Mouse (Mus musculus) c-Kit-negative CD71-positive TER-119-positive erythroid progenitor cells, embryonic 14.5 days (primary cell): Measurements from ENCODE around the gene Nek6.

Experiments used
- DNase-seq: peaks from one replicate; pipeline ENCODE4 v3.0.0-alpha.2; 2013; ENCODE audit warnings: low read depth, low spot score

Gene Nek6

DNA sequence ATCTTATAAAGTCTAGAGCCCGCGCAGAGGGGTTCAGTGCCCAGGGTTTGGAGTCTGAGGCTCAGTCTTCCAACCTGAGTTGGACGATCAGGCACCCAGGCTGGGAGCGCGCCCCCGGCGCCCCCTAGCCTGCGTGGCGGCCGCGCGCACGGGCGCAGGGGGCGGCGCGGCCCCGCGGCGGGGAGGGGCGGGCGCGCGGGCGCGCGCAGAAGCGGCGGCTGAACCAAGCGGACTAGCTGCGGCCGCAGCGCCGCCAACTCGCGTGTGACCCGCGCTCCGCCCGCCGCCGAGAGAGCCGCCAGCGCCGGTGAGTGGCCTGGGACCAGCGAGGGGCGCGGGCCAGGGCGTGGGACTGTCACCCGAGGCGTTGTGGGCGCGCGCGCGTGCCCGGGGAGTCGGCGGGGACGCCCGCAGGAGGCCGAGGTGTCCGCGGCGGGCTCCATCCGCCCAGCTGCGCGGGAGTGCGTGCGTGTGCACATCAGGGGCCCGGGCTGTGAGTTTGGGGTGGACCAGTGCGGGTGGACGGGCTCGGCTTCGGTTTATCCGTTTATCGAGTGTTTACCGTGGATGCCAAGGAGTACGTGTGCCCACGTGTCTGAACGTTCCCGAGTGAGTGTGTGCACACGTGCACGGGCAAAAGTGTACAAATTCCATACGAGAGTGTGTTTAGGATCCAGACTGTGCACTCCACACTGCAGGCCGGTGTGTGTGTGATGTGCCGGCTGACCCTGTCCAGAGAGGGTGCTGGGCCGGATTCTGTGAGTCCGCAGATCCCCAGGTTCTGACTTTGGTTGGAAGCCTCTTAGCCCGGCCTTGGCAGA lies at the start of gene Nek6:
TSS of gene Nek6 (plus strand) at position 157 of the 821 bp plus-strand sequence.
- DNase-seq = no peak

DNA sequence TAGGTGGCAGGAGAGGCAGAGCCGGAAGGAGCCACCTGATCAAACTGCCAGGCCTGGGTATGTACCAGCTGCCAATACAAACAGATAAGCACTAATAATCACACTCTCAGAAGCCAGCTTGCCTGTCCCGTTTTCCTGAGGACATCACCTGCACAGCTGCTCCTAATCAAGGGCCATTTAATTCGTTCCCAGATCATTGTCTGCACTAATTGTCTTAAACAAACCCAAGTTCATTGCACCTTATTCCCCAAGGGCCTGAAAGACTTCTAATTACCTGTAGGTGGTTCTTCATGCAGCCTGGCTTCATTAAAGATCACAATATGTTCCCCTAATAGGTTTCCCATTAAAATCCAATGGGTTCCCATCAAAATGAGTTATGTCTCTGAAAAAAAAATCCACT lies 49.1 kb upstream of the Nek6 start:
- no peak for DNase-seq

DNA sequence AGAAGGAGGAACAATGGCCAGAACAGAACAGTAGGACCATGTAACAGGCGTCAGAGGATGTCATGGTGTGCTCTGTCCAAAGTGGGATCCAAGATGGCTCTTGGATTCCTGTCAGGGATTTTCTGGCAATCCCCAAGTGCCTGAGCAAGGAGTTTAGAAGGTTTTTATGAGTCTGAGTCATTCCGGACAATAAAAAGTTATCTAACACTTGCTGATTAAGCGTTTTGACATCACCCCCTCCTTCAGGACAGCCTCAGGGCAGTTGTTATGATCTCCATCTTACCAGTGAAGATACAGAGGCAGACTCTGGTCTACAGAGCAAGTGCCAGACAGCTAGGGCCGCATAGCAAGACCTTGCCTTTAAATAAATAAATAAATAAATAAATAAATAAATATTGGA lies 42.6 kb upstream of the Nek6 start:
- no peak for DNase-seq

DNA sequence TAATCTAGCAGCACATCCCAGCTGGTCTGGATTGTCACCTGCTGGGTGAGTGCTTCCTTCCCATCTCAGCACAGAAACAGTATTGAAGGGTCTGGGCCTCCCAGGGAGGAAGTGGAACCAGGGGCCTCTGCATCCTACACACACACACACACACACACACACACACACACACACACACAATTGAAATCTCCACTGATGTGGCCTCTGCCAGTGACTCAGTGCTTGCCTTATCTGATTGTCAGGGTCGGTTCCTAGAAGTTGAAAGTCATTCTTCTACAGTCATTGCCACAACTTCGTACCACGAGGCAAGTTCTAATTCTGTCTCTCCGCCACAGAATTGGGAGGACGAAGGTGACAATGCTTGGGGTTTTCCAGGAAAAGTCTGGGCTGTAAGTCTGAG lies 39.7 kb upstream of the Nek6 start:
- no peak for DNase-seq

DNA sequence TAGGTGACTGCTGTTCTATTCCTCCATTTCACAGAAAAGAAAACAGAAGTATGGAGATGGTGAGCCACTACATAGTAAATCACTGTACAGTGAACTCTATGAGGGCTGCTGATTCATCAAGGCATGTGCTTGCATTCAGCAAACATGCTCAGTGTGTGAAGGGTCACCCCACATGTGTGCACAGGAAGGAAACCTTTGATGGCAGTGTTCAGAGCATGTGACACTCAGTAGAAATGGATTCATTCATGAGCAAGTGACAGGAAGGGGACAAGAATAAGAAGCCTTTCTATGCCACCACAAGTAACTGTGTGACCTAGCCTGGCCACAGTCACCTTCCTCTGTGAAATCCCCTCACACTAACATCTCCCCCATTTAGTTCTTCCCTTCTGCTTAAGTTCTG lies 38.6 kb upstream of the Nek6 start:
- no peak for DNase-seq

DNA sequence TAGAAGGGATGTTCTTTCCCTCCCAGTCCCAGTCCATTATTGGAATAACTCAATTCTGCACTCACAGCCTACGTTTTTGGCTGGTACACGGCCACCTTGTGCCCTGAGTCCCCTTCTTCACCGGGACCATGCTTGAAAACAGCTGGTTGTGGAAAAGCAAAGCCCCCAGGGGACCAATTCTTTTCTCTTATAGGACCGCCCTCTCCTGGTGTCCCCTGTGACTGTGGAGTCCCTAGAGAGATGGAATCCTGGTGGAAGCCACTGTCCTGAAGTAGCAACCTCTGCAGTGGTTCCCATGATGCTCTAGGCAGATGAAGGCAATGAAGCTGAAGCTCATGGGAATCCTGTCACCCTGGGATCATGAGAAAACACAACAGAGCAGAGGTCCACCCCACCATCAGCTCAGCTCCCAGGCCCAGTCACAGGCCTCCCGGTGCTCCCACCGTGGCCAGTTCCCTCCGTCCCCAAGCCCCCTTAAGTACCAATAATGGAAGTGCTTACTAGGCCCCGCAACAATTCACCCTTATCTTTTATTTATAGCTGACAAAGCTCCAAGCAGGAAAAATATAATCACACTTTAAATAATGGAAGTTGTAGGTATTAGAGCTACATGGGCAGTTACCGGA lies 34.5 kb upstream of the Nek6 start:
- DNase-seq = no peak

DNA sequence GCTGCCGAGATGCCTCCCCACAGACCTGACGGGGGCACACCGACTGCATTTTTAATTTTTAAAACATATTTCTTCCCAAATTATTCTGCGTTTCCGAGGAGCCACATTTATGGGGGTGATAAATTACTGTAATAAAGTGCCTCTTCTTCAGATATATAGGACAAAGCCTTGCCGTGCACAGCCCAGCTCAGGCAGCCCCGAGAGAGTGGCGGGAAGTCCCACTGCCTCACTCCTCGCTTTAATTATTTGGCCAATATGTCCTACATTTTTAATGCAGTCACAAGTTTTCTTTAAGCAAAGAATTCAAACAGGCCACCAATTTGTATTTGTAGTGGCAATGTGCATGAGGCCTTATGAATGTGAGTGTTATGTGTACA lies 34.0 kb upstream of the Nek6 start:
- DNase-seq = no peak

DNA sequence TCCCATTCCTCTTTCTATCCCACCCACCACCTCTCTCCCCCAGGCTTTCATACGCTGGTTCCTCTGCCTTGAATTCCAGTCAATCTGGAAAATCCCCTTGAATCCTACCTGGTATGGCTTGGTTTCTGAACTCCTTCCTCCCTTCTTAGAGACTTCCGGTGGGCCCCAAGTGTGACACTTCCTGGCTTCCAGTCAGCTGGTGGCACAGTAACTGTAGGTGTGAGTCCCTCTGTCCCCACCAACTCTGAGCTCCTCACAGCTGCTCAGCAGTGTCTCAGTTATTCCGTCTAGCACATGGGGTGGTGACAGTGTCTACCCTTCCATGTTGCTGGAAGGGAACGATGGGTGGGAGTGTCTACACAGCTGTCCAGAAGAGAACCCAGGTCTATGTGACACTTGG lies 32.8 kb upstream of the Nek6 start:
- no peak for DNase-seq

DNA sequence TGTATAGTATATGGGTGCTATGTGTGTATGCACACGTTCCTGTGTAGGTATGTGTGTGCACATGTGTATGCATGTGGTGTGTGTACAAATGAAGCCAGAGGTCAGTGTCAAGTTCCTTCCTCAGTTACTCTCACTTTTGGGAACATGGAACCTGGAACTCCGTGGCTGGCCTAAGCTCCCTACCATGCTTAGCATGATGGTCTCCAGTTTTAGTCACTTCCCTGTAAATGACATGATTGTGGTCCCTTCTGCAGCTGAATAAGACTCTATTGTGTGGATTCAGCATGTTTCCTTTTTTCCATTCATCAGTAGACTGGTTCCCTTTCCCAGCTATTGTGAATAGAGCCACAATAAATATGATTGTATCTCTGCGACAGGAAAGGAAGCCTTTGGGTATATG lies 31.9 kb upstream of the Nek6 start:
- no peak for DNase-seq

DNA sequence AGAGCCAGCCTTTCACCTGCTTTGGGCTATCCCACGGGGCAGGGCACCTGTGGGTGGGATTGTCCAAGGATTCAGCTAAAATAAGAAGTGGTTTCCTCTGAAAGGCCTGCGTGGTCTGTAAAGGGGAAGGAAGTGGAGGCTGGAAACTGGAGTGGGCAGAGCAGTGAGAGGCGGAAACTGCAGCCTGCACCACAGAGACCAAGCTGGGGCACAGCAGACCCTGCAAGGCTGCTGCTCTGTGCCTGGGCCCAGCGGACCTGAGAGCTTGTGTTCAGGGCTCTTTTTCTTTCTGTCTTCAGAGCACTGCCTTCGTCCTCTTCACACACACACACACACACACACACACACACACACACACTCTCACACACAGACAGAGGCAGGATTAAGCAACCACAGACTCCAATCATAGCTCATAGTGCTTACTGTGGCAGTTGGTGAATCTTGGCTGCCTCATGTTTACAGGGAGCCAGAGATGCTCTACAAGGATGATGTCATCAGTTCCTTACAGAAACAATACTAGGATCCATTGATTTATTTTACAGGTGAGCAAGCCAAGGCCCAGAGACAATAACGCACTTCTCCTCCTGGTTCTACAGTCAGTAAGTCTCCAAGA lies 30.2 kb upstream of the Nek6 start:
- DNase-seq = no peak

DNA sequence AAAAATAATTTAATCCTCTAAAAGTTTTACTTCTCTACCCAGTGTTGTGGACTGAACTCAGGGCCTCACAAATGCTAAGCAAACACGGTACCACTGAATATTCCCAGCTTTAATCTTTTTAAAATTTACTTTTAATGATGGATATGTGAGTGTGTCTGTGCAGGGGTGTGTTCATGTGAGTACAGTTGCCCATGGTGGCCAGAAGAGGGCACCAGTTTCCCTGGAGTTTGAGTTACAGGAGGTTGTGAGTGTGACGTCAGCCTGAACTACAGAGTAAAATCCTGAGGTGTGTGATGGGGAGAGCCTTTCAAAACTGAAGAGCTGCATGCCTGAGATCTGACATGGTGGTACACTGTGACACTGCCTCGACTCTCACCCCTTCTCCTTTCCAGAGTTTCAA lies 29.3 kb upstream of the Nek6 start:
- no peak for DNase-seq

DNA sequence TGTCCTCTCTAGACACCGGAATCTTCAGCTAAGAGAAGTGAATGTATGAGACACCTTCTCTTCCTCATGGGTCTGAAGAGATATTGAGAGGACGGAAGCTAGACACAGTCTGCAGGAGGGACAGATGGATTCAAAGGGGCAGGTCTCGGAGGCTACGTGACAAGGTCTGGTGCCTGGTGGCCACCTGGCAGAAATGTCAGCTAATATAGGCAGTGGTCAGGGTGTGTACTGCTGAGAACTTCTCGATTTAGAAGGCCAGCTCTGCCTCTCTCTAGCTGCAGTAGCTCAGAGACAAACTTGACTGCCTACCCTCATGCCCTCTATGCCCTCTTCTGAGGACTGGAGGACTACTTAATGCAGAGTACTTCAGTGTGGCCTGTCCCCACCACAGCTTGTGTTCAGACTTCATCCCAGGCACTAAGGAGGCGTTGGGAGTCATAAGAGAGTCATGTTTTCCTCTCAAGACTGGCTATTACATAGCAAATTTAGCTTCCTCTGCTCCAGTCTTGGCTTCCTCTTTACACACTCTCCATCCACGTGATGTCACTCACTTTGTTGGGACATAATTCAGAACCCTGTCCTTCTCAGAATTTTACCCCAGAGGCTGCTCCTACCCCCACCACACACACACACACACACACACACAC lies 28.3 kb upstream of the Nek6 start:
- no peak for DNase-seq

DNA sequence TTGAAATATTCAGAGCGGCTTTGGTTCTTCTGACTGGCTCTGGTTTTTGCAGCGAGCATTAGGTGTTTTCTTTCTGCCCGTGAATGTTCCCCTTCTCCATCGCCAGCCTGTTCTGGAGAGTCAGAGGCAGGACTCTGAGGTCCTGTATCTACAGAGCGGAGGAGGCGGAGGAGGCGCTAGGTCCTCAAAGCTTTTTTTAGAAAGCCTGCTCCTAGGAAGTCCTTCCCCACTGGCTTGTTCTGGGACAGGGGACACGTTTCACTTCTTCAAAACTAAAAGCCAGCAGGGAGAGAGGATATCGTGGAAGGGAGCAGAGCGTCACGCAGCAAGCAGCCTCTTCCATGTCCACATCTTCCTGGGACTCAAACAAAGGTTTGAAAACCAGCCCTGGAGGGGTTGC lies 26.9 kb upstream of the Nek6 start:
- no peak for DNase-seq

DNA sequence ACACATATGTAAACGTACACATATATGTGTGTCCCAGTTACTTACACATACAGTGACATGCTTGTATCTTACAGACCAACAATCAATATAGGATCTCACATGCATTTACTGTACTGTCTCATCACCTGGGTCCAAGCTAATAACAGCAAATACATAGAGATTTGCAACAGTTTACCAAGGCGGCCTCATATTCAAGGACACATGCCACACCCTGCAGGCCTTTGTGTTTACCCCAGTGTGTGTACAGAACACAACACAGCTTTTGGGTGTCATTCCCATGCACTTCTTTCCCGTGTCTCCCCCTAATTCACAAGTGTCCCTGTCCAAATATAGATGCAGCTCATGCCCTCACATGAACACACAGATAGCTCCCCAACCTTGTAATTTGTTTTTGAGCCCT lies 26.0 kb upstream of the Nek6 start:
- no peak for DNase-seq

DNA sequence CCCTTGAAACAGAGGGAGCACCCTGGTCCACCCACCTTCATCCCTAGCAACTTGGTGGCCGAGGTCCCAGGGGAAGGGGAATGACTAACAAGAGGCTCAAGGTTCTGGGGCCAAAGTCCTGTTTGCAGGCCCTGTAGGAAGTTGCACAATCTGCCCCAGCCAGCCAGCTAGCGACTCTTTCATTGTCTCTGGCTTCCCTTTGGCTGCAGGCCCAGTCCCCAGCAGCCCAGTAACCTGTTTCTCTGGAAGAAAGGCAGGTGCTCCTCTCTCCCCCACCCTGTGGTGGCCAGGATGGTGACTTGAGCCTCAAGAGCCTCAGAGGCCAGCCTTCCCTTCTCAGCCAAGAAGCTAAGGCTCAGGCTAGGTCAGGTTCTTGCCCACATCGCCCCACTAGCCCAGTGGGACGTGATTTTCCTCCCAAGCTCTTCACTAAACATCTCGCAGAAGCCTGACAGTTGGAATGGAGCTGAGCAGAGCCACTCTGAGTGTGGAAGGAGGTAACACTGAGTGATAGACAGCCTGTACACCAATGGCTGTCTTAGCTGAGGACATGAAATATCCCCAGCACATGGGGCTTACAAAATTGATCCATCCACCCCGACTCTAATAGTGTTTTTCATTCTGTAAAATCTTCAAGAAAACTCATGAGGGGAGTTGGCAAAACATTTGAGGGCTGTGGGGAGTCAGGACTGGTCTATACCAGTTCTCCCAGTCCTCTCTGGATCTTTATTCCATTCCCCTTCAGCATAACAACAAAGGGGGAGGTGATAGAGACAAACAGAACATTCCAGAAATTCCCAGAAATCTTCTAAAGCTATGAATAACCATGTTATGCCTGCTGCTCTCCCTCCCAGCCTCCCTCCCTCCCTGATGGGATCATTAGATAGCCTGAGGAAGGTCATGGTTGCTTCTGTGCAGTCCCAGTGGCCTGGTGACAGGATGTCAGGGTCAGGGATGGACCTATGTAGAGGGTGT lies 25.2 kb upstream of the Nek6 start:
- DNase-seq = no peak

DNA sequence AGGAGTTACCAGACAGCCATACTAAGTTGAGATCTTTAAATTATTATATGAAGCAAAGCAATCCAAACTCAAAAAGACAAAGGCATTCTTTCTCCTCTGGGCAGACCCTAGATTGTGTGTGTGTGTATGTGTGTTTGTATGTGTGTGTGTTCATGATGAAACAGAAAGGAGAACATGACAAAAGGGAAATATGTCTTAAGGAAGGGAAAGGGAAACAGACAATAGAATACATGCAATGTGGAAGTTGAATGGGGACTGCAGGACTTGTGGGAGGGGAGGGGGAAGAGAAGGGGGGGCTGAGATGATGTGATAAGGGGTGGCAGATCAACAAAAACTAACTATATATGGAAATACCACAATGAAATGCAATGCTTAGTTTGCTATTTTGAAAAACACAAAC lies 13.8 kb upstream of the Nek6 start:
- no peak for DNase-seq

DNA sequence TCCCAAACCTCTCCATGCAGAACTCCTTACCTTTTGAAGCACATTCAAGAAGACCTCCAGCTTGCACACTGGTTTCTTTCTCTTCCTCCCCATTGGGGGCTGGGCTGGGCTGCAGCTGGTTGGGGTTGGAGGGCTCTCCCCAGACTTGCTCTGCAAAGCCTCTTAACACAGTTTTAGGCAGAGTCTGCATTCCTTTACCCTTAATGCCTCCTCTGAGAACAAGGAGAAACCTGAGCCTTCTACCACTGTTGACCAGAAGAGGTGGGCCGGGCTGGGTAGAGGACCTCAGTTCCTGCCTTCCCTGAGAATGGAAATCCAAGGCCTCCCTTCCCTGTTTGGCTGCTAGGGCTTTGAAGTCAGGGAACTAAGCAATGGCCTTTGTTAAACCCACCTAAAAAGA lies 9.8 kb upstream of the Nek6 start:
- DNase-seq = no peak

DNA sequence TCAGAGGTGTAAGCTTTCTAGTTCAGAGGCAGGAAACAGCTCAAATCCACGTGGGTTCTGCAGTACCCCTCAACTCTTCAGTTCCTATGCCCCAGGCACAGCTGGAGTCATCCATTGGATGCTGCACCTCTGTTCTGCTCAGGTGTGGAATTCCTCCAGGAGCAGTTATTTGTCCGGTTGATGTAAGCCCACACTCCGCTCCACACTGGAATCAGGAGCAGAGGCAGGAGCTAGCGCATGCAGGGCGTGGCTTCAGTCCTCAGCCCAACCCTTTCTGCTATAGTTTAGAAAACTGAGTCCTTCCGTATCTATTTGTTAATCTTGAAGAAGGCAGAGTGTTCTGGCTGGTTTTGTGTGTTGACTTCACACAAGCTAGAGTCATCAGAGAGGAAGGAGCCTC lies 9.3 kb upstream of the Nek6 start:
- DNase-seq = no peak

DNA sequence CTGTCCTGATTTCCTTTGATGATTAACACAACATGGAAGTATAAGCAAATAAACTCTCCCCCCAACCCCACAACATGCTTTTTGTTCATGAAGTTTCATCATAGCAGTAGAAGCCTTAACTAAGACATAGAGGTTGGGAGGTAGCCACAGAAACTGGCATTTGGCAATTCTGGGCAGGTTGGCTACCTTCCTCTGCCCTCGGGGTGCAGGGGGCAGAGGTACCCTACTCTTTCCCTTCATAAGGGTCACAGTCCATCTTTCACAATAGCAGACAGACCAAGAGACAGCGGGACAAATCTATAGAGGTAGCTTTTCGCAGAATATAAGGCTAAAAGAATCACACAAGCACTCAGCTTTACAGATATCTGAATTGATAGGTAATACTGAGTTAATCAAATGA lies 8.7 kb upstream of the Nek6 start:
- no peak for DNase-seq

DNA sequence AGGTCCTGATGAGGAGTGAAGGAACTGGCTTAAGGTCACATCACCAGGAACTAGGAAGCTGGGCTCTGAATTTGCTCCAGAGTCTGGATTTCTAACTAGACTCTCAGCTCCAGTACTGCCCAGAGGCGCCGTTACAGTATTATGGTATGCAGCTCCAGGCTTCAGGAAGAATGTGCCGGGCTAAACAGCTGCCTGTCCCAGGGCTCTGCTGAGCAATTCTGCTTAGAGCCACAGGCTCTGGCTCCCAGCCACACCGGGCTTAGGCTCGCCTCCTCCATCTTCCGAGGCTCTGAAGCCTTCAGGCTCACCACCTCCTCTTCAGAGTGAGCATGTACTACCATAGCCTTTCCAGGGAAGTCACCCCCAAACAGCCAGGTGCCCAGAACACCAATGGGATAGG lies 7.1 kb upstream of the Nek6 start:
- DNase-seq = no peak

DNA sequence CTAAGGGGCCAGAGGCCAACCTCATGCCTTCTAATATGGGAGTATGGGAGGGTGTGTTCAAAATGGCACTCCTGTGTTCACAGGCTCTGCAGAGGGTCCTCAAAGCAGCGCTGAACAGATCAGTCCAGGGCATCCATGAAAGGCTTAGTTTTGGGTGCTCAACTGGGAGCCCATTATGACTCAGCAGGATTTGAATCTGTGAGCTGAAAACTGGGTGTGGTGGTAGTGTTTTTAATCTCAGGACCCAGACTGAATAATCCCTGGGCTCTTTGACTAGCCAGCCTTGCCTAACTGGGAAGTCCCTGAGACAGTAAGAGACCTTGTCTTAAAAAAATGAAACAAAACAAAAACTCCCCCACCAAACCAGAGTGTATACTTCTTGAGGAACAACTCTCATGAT lies 4.3 kb upstream of the Nek6 start:
- peak; percentile 62 for DNase-seq
